Mouse (Mus musculus) subcutaneous adipose tissue, adult 2 months (tissue): ENCODE measurements around the gene 2610301B20Rik. TPM values are rescaled to one million over a fixed set of nuclear protein-coding genes. Genes with fewer than 3 reads are reported as not detected.

Source experiments
- polyA plus RNA-seq: library from polyadenylated mRNA; depleted of rRNA; stranded (reverse); fragments of >200 nt; gene quantifications from 2 replicates; pipeline ENCODE4 v1.2.3, GENCODE M21; 2012; ENCODE audit warnings: low replicate concordance; rRNA removed

2610301B20Rik gene
- 9.7 and 13.4 TPM in 2 replicates for polyA plus RNA-seq

DNA sequence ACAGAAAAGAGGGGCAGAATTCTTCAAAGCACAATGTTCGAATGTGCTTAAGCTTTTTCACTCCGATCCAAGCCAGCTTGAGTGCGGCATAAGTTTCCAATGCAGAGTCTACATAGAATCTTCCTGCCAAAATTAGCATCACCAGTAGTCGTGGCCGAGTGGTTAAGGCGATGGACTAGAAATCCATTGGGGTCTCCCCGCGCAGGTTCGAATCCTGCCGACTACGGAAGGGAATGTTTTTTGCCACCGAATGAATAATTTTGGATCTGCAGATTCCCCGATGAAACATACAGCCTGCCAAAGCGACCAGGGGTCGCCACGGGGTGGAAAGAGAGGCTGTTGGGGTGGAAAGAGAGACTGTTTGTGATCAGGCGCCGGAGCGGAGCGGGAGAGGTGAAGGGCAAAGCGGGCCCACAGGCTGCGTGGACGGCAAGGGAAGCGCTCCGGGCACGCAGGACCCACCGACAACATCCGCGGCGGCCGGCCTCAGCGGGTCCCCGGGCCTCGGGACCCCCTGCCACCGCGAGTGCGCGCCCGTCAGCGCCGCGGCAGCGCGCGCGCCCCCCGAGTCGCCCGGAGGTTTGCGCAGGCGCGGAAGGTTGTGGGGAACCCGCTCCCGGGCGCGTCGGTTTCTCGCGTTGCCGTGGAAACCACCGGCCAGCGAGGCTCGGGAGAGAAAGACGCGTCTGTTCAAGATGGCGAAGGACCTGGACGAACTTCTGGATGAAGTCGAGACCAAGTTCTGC, at the start of gene 2610301B20Rik:
2610301B20Rik (plus strand) TSS at position 579 of the 746 bp plus-strand sequence.

